Mouse (Mus musculus): ENCODE data around the gene Sorbs1. TPM values are rescaled to one million over a fixed set of nuclear protein-coding genes. Genes with fewer than 3 reads are reported as not detected.

Gene Sorbs1
- polyA plus RNA-seq, 1 experiment from 2014 or later = 35.7 TPM

DNA sequence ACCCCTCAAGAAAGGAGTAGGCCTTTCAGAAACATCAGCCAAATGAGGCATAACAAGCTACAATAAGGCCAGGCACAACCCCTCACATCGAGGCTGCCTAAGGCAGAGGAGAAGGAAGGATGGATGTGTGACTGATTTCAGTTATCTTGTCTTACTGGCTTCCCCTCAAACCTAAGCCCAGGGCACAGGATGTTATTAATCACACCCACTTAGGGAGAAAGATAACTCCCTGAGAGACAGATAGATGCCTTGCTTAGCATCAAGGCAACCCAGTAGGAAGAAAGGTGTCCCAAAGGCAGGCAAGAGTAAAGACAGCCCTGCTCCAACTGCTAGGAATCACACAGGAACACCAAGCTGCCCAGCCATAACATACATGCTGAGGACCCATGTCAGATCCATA, 54.2 kb downstream of the Sorbs1 start:
- Histone ChIP-seq H3K36me3 (replicated peaks; ENCODE audit: control insufficient read depth, insufficient read depth, low read depth, low read length) (no peaks in the 10 kb centered on the region), H3K27me3 (ENCODE audit: control insufficient read depth, insufficient read depth, low read length) (no peaks in the 10 kb centered on the region), H3K4me3 (ENCODE audit: low read depth, low read length) (no peak overlapping the region), H3K4me1 (ENCODE audit: control insufficient read depth, insufficient read depth, low read length) (no peaks in the 10 kb centered on the region), H3K27ac (replicated peaks; ENCODE audit: low read depth, low read length) (no peak overlapping the region), H3K9me3 (replicated peaks; ENCODE audit: control insufficient read depth, low read length) (no peaks in the 10 kb centered on the region), H3K4me2 (ENCODE audit: low read depth, low read length) (no peak overlapping the region), H3K9ac (replicated peaks; ENCODE audit: low read length) (no peak overlapping the region)
- DNase-seq (ENCODE audit: low spot score) (no peak), ATAC-seq (replicated peaks; ENCODE audit: insufficient number of reproducible peaks, low FRiP score, low TSS enrichment, low read depth) (no peak)
- WGBS = 62% methylated on average over 1 of the region's 1 CpGs

GRCm38 (mm10) chr19:40458806-40459205, 54.8 kb downstream of the Sorbs1 start:
- Histone ChIP-seq H3K4me1 (ENCODE audit: control insufficient read depth, insufficient read depth, low read length) (no peaks in the 10 kb centered on the region), H3K27me3 (ENCODE audit: control insufficient read depth, insufficient read depth, low read length) (no peaks in the 10 kb centered on the region), H3K9ac (replicated peaks; ENCODE audit: low read length) (no peak overlapping the region), H3K4me3 (ENCODE audit: low read depth, low read length) (no peak overlapping the region), H3K36me3 (replicated peaks; ENCODE audit: control insufficient read depth, insufficient read depth, low read depth, low read length) (no peaks in the 10 kb centered on the region), H3K9me3 (replicated peaks; ENCODE audit: control insufficient read depth, low read length) (no peaks in the 10 kb centered on the region), H3K4me2 (ENCODE audit: low read depth, low read length) (no peak overlapping the region), H3K27ac (replicated peaks; ENCODE audit: low read depth, low read length) (no peak overlapping the region)
- WGBS = 68% methylated on average over 3 of the region's 3 CpGs
- no peak for ATAC-seq (replicated peaks; ENCODE audit: insufficient number of reproducible peaks, low FRiP score, low TSS enrichment, low read depth)
- no peak for DNase-seq (ENCODE audit: low spot score)

DNA sequence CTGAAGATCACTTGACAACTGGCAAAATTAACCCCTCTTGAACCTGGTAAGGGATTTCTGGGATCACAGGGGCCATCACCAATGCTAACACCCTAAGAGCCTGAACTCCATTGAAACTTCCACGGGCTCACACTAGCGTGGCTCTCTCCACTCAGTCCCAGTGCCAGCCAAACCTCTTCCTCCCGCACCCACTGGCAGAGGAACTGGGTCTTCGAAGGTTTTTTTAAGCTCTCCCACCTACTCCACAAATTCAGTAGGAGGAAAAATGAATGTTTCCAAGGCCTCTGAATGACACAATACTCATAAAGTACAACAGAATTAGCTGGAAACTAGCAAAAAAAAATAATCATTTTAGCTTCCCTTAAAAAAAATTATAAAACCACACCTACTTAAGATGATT, 58.3 kb downstream of the Sorbs1 start:
- 97% methylated on average over 4 of the region's 4 CpGs for WGBS
- no peak overlapping the region for H3K27ac ChIP-seq (replicated peaks; ENCODE audit: low read depth, low read length)
- H3K36me3 ChIP-seq (replicated peaks; ENCODE audit: control insufficient read depth, insufficient read depth, low read depth, low read length) = no peaks in the 10 kb centered on the region
- no peak overlapping the region for H3K4me2 ChIP-seq (ENCODE audit: low read depth, low read length)
- DNase-seq (ENCODE audit: low spot score) = no peak
- no peak overlapping the region for H3K4me3 ChIP-seq (ENCODE audit: low read depth, low read length)
- no peak overlapping the region for H3K9ac ChIP-seq (replicated peaks; ENCODE audit: low read length)
- no peaks in the 10 kb centered on the region for H3K4me1 ChIP-seq (ENCODE audit: control insufficient read depth, insufficient read depth, low read length)
- ATAC-seq (replicated peaks; ENCODE audit: insufficient number of reproducible peaks, low FRiP score, low TSS enrichment, low read depth) = no peak
- H3K9me3 ChIP-seq (replicated peaks; ENCODE audit: control insufficient read depth, low read length) = no peaks in the 10 kb centered on the region
- no peaks in the 10 kb centered on the region for H3K27me3 ChIP-seq (ENCODE audit: control insufficient read depth, insufficient read depth, low read length)

GRCm38 (mm10) chr19:40454096-40454495, 59.5 kb downstream of the Sorbs1 start:
- Histone ChIP-seq H3K27me3 (ENCODE audit: control insufficient read depth, insufficient read depth, low read length) (no peaks in the 10 kb centered on the region), H3K9ac (replicated peaks; ENCODE audit: low read length) (no peak overlapping the region), H3K36me3 (replicated peaks; ENCODE audit: control insufficient read depth, insufficient read depth, low read depth, low read length) (no peaks in the 10 kb centered on the region), H3K4me2 (ENCODE audit: low read depth, low read length) (no peak overlapping the region), H3K4me1 (ENCODE audit: control insufficient read depth, insufficient read depth, low read length) (no peaks in the 10 kb centered on the region), H3K4me3 (ENCODE audit: low read depth, low read length) (no peak overlapping the region), H3K27ac (replicated peaks; ENCODE audit: low read depth, low read length) (no peak overlapping the region), H3K9me3 (replicated peaks; ENCODE audit: control insufficient read depth, low read length) (no peaks in the 10 kb centered on the region)
- DNase-seq (ENCODE audit: low spot score) = no peak
- ATAC-seq (replicated peaks; ENCODE audit: insufficient number of reproducible peaks, low FRiP score, low TSS enrichment, low read depth) = no peak
- WGBS = 96% methylated on average over 4 of the region's 4 CpGs

- Histone ChIP-seq H3K4me1 (ENCODE audit: control insufficient read depth, insufficient read depth, low read length) (no peaks in the 10 kb centered on the region), H3K9me3 (replicated peaks; ENCODE audit: control insufficient read depth, low read length) (no peaks in the 10 kb centered on the region), H3K4me3 (ENCODE audit: low read depth, low read length) (no peak overlapping the region), H3K36me3 (replicated peaks; ENCODE audit: control insufficient read depth, insufficient read depth, low read depth, low read length) (no peaks in the 10 kb centered on the region), H3K4me2 (ENCODE audit: low read depth, low read length) (no peak overlapping the region), H3K27ac (replicated peaks; ENCODE audit: low read depth, low read length) (no peak overlapping the region), H3K9ac (replicated peaks; ENCODE audit: low read length) (no peak overlapping the region), H3K27me3 (ENCODE audit: control insufficient read depth, insufficient read depth, low read length) (no peaks in the 10 kb centered on the region)
- ATAC-seq (replicated peaks; ENCODE audit: insufficient number of reproducible peaks, low FRiP score, low TSS enrichment, low read depth) = no peak
- 95% methylated on average over 2 of the region's 2 CpGs for WGBS
- no peak for DNase-seq (ENCODE audit: low spot score)
These were observed 61.4 kb downstream of the Sorbs1 start for GRCm38 (mm10) chr19:40452201-40452600.

- Histone ChIP-seq H3K9ac (replicated peaks; ENCODE audit: low read length) (no peak overlapping the region), H3K27me3 (ENCODE audit: control insufficient read depth, insufficient read depth, low read length) (no peaks in the 10 kb centered on the region), H3K4me2 (ENCODE audit: low read depth, low read length) (no peak overlapping the region), H3K4me1 (ENCODE audit: control insufficient read depth, insufficient read depth, low read length) (no peaks in the 10 kb centered on the region), H3K36me3 (replicated peaks; ENCODE audit: control insufficient read depth, insufficient read depth, low read depth, low read length) (no peaks in the 10 kb centered on the region), H3K4me3 (ENCODE audit: low read depth, low read length) (no peak overlapping the region), H3K9me3 (replicated peaks; ENCODE audit: control insufficient read depth, low read length) (no peaks in the 10 kb centered on the region), H3K27ac (replicated peaks; ENCODE audit: low read depth, low read length) (no peak overlapping the region)
- 89% methylated on average over 6 of the region's 6 CpGs for WGBS
- no peak for DNase-seq (ENCODE audit: low spot score)
- no peak for ATAC-seq (replicated peaks; ENCODE audit: insufficient number of reproducible peaks, low FRiP score, low TSS enrichment, low read depth)
These were observed 62.3 kb downstream of the Sorbs1 start for GRCm38 (mm10) chr19:40451307-40451706.

DNA sequence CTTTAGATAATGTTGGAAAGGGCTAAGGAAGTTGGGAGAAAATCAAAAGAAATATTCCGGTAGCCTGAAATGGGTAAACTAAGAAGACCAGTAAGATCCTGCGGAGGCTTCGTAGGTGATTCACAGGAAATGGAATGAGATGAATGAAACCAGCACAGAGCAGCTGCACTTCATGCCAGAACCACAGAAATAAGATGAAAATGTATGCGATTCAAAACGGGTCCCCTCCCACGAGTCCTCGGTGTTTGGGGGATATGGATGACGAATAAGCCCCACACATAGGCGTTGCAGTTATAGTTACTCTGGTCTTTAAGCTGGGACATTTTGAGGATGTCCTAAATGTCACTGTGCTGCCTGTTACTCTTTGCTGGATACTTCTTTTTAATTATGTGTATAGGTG, 67.1 kb downstream of the Sorbs1 start:
- Histone ChIP-seq H3K4me3 (ENCODE audit: low read depth, low read length) (no peak overlapping the region), H3K9ac (replicated peaks; ENCODE audit: low read length) (no peak overlapping the region), H3K9me3 (replicated peaks; ENCODE audit: control insufficient read depth, low read length) (no peaks in the 10 kb centered on the region), H3K27me3 (ENCODE audit: control insufficient read depth, insufficient read depth, low read length) (no peaks in the 10 kb centered on the region), H3K36me3 (replicated peaks; ENCODE audit: control insufficient read depth, insufficient read depth, low read depth, low read length) (no peaks in the 10 kb centered on the region), H3K4me1 (ENCODE audit: control insufficient read depth, insufficient read depth, low read length) (no peaks in the 10 kb centered on the region), H3K4me2 (ENCODE audit: low read depth, low read length) (no peak overlapping the region), H3K27ac (replicated peaks; ENCODE audit: low read depth, low read length) (no peak overlapping the region)
- DNase-seq (ENCODE audit: low spot score) (no peak), ATAC-seq (replicated peaks; ENCODE audit: insufficient number of reproducible peaks, low FRiP score, low TSS enrichment, low read depth) (no peak)
- 93% methylated on average over 9 of the region's 9 CpGs for WGBS

DNA sequence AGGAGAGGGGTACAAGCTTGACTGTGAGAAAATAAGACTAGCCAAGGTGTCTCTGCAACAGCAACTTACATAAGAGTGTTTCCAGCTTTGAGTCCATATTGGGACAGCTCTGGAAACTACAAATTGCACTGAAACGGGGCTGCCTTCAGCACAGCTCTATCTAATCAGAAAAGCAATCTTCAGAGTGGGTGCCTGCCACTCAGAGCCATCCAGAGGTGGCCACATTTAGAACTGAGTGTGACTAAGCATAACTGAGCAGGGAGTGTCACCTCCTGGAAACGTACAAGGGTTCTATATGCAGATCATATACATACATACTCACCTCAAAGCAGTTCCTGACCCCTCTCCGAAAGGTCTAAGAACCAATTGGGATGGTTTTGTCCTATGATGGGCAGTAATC, 71.2 kb downstream of the Sorbs1 start:
- Histone ChIP-seq H3K4me2 (ENCODE audit: low read depth, low read length) (no peak overlapping the region), H3K9ac (replicated peaks; ENCODE audit: low read length) (no peak overlapping the region), H3K27me3 (ENCODE audit: control insufficient read depth, insufficient read depth, low read length) (no peaks in the 10 kb centered on the region), H3K27ac (replicated peaks; ENCODE audit: low read depth, low read length) (no peak overlapping the region), H3K4me3 (ENCODE audit: low read depth, low read length) (no peak overlapping the region), H3K36me3 (replicated peaks; ENCODE audit: control insufficient read depth, insufficient read depth, low read depth, low read length) (no peaks in the 10 kb centered on the region), H3K9me3 (replicated peaks; ENCODE audit: control insufficient read depth, low read length) (no peaks in the 10 kb centered on the region), H3K4me1 (ENCODE audit: control insufficient read depth, insufficient read depth, low read length) (no peaks in the 10 kb centered on the region)
- WGBS = 77% methylated on average over 3 of the region's 3 CpGs
- no peak for ATAC-seq (replicated peaks; ENCODE audit: insufficient number of reproducible peaks, low FRiP score, low TSS enrichment, low read depth)
- no peak for DNase-seq (ENCODE audit: low spot score)
